Mouse (Mus musculus) kidney, embryonic 16.5 days (tissue): Measurements from ENCODE around the gene Dld. TPM values are rescaled to one million over a fixed set of nuclear protein-coding genes. Genes with fewer than 3 reads are reported as not detected.

Source experiments
- ATAC-seq: fragments of 200-750 bp; cut with Nextera tagmentation; 2 replicates; pipeline ENCODE4 v1.8.0; 2017; ENCODE audit warnings: moderate TSS enrichment; ENCODE audit not compliant: low FRiP score, low TSS enrichment
- H3K27ac ChIP-seq: fragments of 300-500 bp; sonication (generic); 2 replicates; pipeline ENCODE4 v1.5.1; 2014; ENCODE audit warnings: low read length
- H3K27me3 ChIP-seq: fragments of 300-500 bp; sonication (generic); 2 replicates; pipeline ENCODE4 v1.6.1; 2014; ENCODE audit warnings: low read length, control low read depth, mixed read lengths; ENCODE audit not compliant: insufficient read depth
- H3K36me3 ChIP-seq: fragments of 300-500 bp; sonication (generic); 2 replicates; pipeline ENCODE4 v1.6.1; 2014; ENCODE audit warnings: low read length, control low read depth, mixed read lengths; ENCODE audit not compliant: insufficient read depth
- H3K4me1 ChIP-seq: fragments of 300-500 bp; sonication (generic); 2 replicates; pipeline ENCODE4 v1.6.1; 2014; ENCODE audit warnings: low read length, control low read depth, mixed read lengths; ENCODE audit not compliant: insufficient read depth
- H3K4me2 ChIP-seq: fragments of 300-500 bp; sonication (generic); replicated peaks from 2 replicates; pipeline ENCODE4 v1.6.1; 2014; ENCODE audit warnings: low read depth, low read length
- H3K4me3 ChIP-seq: fragments of 300-500 bp; sonication (generic); 2 replicates; pipeline ENCODE4 v1.5.1; 2014; ENCODE audit warnings: mild to moderate bottlenecking, low read length
- H3K9ac ChIP-seq: fragments of 300-500 bp; sonication (generic); replicated peaks from 2 replicates; pipeline ENCODE4 v1.6.1; 2014; ENCODE audit warnings: low read length
- H3K9me3 ChIP-seq: fragments of 300-500 bp; sonication (generic); 2 replicates; pipeline ENCODE4 v1.6.1; 2016; ENCODE audit warnings: low read length, control low read depth
- WGBS: fragments of 180-500 bp; shearing (Covaris S2); extraction: QIAGEN DNeasy Blood & Tissue Kit; methylation state at CpG from one replicate; pipeline ENCODE4 v1.1.7; 2014; 5-methylcytosine and 5-hydroxymethylcytosine counted together
- polyA plus RNA-seq: library from polyadenylated mRNA; unstranded; fragments of >200 nt; fragmentation: Nextera tagmentation; extraction: Ambion mirVana; gene quantifications from 2 replicates; pipeline ENCODE4 v1.2.1, GENCODE M21; 2015

Gene Dld
- polyA plus RNA-seq, 1 experiment from 2014 or later, result 147 TPM

GRCm38 (mm10) chr12:31282241-31282640 lies 69.0 kb downstream of the Dld start:
- Histone ChIP-seq H3K27me3 (no peaks in the 10 kb centered on the region), H3K36me3 (peaks cover 85% of the 10 kb centered on the region), H3K4me1 (peaks cover 9% of the 10 kb centered on the region), H3K4me3 (no peak overlapping the region), H3K9ac (no peak overlapping the region), H3K4me2 (no peak overlapping the region), H3K9me3 (no peaks in the 10 kb centered on the region), H3K27ac (no peak overlapping the region)
- no peak for ATAC-seq
- 74% methylated on average over 5 of the region's 5 CpGs for WGBS

Other genes with a start within 250 kb of the Dld start
- not detected in 2 replicates for gene Gm6993, start 110.7 kb downstream of the Dld start, polyA plus RNA-seq
- gene Lamb1, start 86.2 kb downstream of the Dld start, polyA plus RNA-seq, result 174 and 175 TPM in 2 replicates
- gene Slc26a3, start 39.4 kb upstream of the Dld start, polyA plus RNA-seq, result 0.07 and 0.08 TPM in 2 replicates
- gene Cbll1, start 148.2 kb upstream of the Dld start, polyA plus RNA-seq, result 11.9 and 16.5 TPM in 2 replicates
- gene Slc26a4, start 208.5 kb upstream of the Dld start, polyA plus RNA-seq, result 1.6 and 1.9 TPM in 2 replicates